Mouse (Mus musculus): ENCODE results near the gene Med20.

GRCm38 (mm10) chr17:47596162-47596838, 15.1 kb upstream of the Med20 start:
- TF ChIP-seq CTCF (IDR thresholded peaks at IDR 0.05; ENCODE audit: extremely low read depth, insufficient read depth, insufficient read length, insufficient replicate concordance) (no peak), POLR2A (IDR thresholded peaks at IDR 0.05; ENCODE audit: low read depth, low read length) (no peak)

Measured in spleen, adult 2 months (tissue).